ENCODE assay signal across 30 mouse cellular contexts in genomic region chr1:67092473-67092872, GRCm38 (mm10). TPM values are rescaled to one million over a fixed set of nuclear protein-coding genes. Genes with fewer than 3 reads are reported as not detected.
"Had no signal": no experiment of that assay in that cellular context is flagged by ENCODE, and none has a peak within 500 bp of the region (broad histone marks: within the 10 kb centered on the region; RNA-seq: fewer than 3 reads in every experiment).

No protein-coding gene starts in this region.

- H3K27me3 ChIP-seq: embryonic facial prominence, embryonic 12.5 days; embryonic facial prominence, embryonic 13.5 days; embryonic facial prominence, embryonic 15.5 days; forebrain, embryonic 12.5 days; forebrain, embryonic 13.5 days; forebrain, embryonic 15.5 days had no signal

- ATAC-seq: forebrain, embryonic 13.5 days; forebrain, embryonic 14.5 days; forebrain, embryonic 15.5 days; forebrain, embryonic 16.5 days; forebrain, postnatal 0 days had no signal

- H3K27ac ChIP-seq: embryonic facial prominence, embryonic 10.5 days; embryonic facial prominence, embryonic 12.5 days; embryonic facial prominence, embryonic 13.5 days; embryonic facial prominence, embryonic 15.5 days; forebrain, embryonic 10.5 days; forebrain, embryonic 12.5 days; forebrain, embryonic 13.5 days; forebrain, embryonic 15.5 days; gastrocnemius, adult 2 months had no signal

- H3K4me2 ChIP-seq: embryonic facial prominence, embryonic 12.5 days; embryonic facial prominence, embryonic 13.5 days; embryonic facial prominence, embryonic 15.5 days; forebrain, embryonic 12.5 days; forebrain, embryonic 13.5 days; forebrain, embryonic 15.5 days had no signal

- H3K9me3 ChIP-seq: embryonic facial prominence, embryonic 12.5 days; embryonic facial prominence, embryonic 13.5 days; embryonic facial prominence, embryonic 15.5 days; forebrain, embryonic 10.5 days; forebrain, embryonic 12.5 days; forebrain, embryonic 13.5 days; forebrain, embryonic 15.5 days had no signal

- H3K4me3 ChIP-seq: embryonic facial prominence, embryonic 10.5 days; embryonic facial prominence, embryonic 12.5 days; embryonic facial prominence, embryonic 13.5 days; embryonic facial prominence, embryonic 15.5 days; erythroblast, embryonic 14.5 days; forebrain, embryonic 10.5 days; forebrain, embryonic 12.5 days; forebrain, embryonic 13.5 days; forebrain, embryonic 15.5 days; gastrocnemius, adult 2 months had no signal

- H3K36me3 ChIP-seq: embryonic facial prominence, embryonic 10.5 days; embryonic facial prominence, embryonic 12.5 days; embryonic facial prominence, embryonic 13.5 days; embryonic facial prominence, embryonic 15.5 days; forebrain, embryonic 10.5 days; forebrain, embryonic 12.5 days; forebrain, embryonic 15.5 days had no signal

- H3K9ac ChIP-seq: embryonic facial prominence, embryonic 12.5 days; embryonic facial prominence, embryonic 13.5 days; embryonic facial prominence, embryonic 15.5 days; forebrain, embryonic 12.5 days; forebrain, embryonic 13.5 days; forebrain, embryonic 15.5 days; forebrain, postnatal 0 days had no signal

- H3K4me1 ChIP-seq: embryonic facial prominence, embryonic 10.5 days; embryonic facial prominence, embryonic 12.5 days; embryonic facial prominence, embryonic 13.5 days; embryonic facial prominence, embryonic 15.5 days; forebrain, embryonic 10.5 days; forebrain, embryonic 12.5 days; forebrain, embryonic 13.5 days; forebrain, embryonic 15.5 days had no signal

- DNase-seq: cerebellum, adult 2 months; cerebellum, adult 8-10 months; cerebellum, adult 9-10 months; cerebellum, adult 9-11 months; cerebellum, postnatal 10 days; cerebellum, postnatal 14 days; cerebellum, postnatal 25 days; cerebellum, postnatal 36 days; embryo, embryonic 11 days; forebrain, postnatal 0 days; gastrocnemius, adult 2 months; gastrocnemius, postnatal 10 days; gastrocnemius, postnatal 14 days; gastrocnemius, postnatal 25 days; gastrocnemius, postnatal 36 days; heart, adult 11 months; heart, adult 18-20 months had no signal

RNA-seq across cellular contexts. Expression of gene Cps1, which starts 30.4 kb away (rescaled TPM):
- total RNA-seq: common myeloid progenitor, adult 5-6 weeks; gastrocnemius, adult 2 months; gastrocnemius, postnatal 25 days; granulocyte monocyte progenitor cell, adult 5-6 weeks had no signal
